Mouse (Mus musculus): ENCODE results near the gene Ubl4b. TPM values are rescaled to one million over a fixed set of nuclear protein-coding genes. Genes with fewer than 3 reads are reported as not detected.

Ubl4b gene
- polyA plus RNA-seq, 1 experiment from 2014 or later: 0.14 TPM

DNA sequence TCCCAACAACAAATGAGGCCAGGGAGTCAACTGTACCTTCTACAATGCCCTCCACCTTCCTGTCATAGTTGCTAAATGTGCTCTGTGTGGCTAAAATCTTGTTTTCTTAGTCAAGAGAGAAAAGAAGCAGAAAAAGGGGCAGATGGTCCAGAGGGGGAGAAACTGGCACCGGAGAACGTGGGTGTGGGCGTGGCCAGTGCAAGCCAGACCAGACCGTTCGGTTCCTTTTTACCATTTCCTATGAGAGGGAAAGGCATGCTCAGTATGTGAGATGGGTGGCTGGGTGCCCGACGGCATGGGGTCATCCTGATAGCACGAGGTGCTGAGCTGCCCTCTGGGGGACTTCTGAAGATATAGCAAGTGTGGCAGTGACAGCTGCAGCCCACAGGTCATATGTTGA, 46.2 kb downstream of the Ubl4b start:
- Histone ChIP-seq H3K9me3 (no peaks in the 10 kb centered on the region), H3K4me2 (replicated peaks) (no peak overlapping the region), H3K36me3 (no peaks in the 10 kb centered on the region), H3K27ac (no peak overlapping the region), H3K4me3 (no peak overlapping the region), H3K9ac (no peak overlapping the region), H3K4me1 (peaks cover 28% of the 10 kb centered on the region), H3K27me3 (no peaks in the 10 kb centered on the region)
- ATAC-seq (ENCODE audit: low FRiP score, low read depth): no peak
- 63% methylated on average over 8 of the region's 8 CpGs for WGBS

DNA sequence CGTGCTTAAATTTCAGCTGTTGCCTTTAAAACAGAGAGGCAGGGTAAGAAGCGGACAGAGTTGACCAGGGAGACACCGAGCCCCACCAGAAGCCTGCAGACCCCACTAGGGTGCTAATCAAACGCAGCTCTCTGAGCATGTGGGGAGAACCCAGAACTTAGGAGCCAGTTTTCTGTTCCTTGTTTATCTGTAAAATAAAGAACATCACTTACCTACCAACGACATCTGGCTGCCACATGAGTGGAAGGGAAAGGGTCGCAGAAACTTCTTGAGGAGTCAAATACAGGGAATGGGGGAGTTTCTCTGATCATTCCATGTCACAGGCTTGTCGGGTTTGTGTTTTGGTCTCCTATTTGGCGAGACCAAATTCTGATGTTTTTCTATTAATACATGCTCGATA, 46.9 kb downstream of the Ubl4b start:
- H3K27ac ChIP-seq: no peak overlapping the region
- no peak overlapping the region for H3K9ac ChIP-seq
- no peak for ATAC-seq (ENCODE audit: low FRiP score, low read depth)
- H3K27me3 ChIP-seq: no peaks in the 10 kb centered on the region
- WGBS: 38% methylated on average over 9 of the region's 9 CpGs
- no peak overlapping the region for H3K4me3 ChIP-seq
- H3K36me3 ChIP-seq: no peaks in the 10 kb centered on the region
- H3K4me1 ChIP-seq: peaks cover 28% of the 10 kb centered on the region
- no peak overlapping the region for H3K4me2 ChIP-seq (replicated peaks)
- H3K9me3 ChIP-seq: no peaks in the 10 kb centered on the region

DNA sequence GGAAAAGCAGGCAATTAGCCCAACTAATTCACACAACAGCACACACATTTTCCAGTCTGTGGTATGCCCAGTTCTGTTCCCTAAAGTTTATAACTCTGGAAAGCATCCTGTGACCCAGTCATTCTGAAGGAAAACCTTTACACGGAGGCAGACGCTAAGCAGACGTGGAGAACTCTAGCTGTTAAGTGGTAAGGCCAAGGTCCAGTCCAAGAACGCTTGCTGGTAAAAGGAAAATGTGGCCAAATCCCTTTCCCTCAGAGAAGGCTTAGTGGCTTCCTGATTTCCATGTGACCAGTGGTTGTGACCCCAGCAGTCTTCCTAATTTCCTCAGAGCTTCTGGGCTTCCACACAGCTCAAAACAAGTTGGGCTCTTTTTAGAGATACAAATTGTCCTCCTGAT, 48.3 kb downstream of the Ubl4b start:
- no peaks in the 10 kb centered on the region for H3K36me3 ChIP-seq
- H3K4me2 ChIP-seq (replicated peaks): no peak overlapping the region
- H3K4me3 ChIP-seq: no peak overlapping the region
- ATAC-seq (ENCODE audit: low FRiP score, low read depth): no peak
- no peak overlapping the region for H3K9ac ChIP-seq
- peaks cover 28% of the 10 kb centered on the region for H3K4me1 ChIP-seq
- no peak overlapping the region for H3K27ac ChIP-seq
- H3K9me3 ChIP-seq: no peaks in the 10 kb centered on the region
- no peaks in the 10 kb centered on the region for H3K27me3 ChIP-seq
- WGBS: 52% methylated on average over 4 of the region's 4 CpGs

DNA sequence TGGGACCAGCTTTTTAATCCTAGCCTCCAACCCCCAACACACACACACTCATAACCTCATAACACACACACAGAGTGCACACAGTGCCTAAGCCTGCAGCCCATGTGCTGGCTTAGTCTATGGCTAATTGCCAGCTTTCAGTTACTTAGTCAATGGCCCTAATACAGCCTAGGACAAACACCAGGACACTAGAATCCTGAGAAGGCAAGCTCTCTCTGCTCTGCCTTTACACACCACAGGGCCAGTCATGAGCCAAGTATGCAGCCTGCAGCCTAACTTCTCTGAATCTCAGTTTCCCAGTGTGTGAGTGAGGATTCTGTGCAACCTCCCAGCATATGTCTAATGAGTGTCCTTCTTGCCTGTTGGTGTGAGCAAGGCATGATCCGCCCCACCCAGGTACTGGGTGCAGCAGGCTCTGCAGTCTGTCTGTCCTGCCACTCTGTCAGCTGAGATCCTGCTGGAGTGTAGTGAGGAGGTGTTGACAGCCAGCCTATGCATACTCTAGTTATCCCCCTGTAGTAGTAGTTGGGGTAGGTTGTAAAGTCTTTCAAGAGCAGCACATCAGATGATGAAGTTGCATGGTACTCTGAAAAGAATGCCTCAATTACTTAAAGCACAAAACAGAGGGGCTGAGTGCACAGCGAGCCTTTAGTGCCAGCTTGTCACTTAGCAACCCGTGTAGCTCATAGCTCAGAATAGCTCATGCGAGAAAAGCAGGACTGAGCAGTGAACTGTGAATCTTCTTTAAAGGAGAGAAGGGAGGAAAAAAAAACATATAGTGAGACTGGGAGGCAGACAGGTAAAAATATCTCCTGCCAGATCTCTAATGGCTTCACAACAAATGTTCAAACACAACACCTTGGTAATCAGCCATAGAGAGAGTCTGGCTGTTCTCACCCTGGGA, 49.2 kb downstream of the Ubl4b start:
- H3K9me3 ChIP-seq: no peaks in the 10 kb centered on the region
- no peak overlapping the region for H3K27ac ChIP-seq
- WGBS: 68% methylated on average over 4 of the region's 4 CpGs
- H3K36me3 ChIP-seq: peaks cover 3% of the 10 kb centered on the region
- H3K4me2 ChIP-seq (replicated peaks): no peak overlapping the region
- H3K9ac ChIP-seq: no peak overlapping the region
- no peak overlapping the region for H3K4me3 ChIP-seq
- no peak for ATAC-seq (ENCODE audit: low FRiP score, low read depth)
- H3K27me3 ChIP-seq: no peaks in the 10 kb centered on the region
- peaks cover 28% of the 10 kb centered on the region for H3K4me1 ChIP-seq

DNA sequence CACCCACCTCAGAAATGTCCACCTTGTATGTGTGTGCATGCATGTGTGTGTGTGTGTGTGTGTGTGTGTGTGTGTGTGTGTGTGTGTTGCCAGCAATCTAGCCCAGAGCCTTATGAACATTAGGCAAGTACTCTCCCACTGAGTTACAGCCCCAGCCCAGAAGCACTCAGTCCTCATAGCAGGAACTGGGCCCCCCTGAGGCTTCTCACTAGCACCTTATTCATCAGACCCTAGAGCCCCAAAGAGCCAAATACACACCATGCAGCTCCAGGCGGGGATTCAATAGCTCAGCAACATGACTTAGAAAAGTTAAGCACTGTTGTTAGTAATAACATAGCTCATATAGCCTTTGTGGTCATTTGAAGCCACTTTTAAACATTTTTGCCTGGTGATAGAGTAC, 50.3 kb downstream of the Ubl4b start:
- Histone ChIP-seq H3K27ac (no peak overlapping the region), H3K36me3 (peaks cover 15% of the 10 kb centered on the region), H3K27me3 (no peaks in the 10 kb centered on the region), H3K4me1 (peaks cover 28% of the 10 kb centered on the region), H3K9me3 (peaks cover 11% of the 10 kb centered on the region), H3K4me3 (no peak overlapping the region), H3K9ac (no peak overlapping the region), H3K4me2 (replicated peaks) (no peak overlapping the region)
- ATAC-seq (ENCODE audit: low FRiP score, low read depth): no peak
- 66% methylated on average over 1 of the region's 1 CpGs for WGBS

DNA sequence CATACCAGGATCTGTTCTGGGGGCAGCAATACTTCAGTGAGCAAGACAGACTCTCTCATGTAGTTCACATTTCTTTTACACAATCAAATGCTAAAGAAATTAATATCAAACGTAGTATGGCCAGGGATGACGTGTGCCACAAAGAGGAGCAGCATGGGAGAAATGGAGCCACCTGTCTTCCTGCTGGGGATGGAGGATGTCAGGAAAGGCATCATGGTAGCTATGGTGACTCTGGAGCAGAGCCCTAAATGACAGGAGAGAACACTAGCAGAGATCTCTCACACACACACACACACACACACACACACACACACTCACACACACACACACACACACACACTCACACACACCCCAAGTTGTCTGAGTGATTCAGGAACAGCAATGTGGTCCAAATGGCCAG, 51.2 kb downstream of the Ubl4b start:
- Histone ChIP-seq H3K9ac (no peak overlapping the region), H3K4me1 (peaks cover 26% of the 10 kb centered on the region), H3K4me3 (no peak overlapping the region), H3K27ac (no peak overlapping the region), H3K4me2 (replicated peaks) (no peak overlapping the region), H3K9me3 (peaks cover 15% of the 10 kb centered on the region), H3K27me3 (no peaks in the 10 kb centered on the region), H3K36me3 (peaks cover 21% of the 10 kb centered on the region)
- 80% methylated on average over 2 of the region's 2 CpGs for WGBS
- no peak for ATAC-seq (ENCODE audit: low FRiP score, low read depth)

Other genes starting within 250 kb of the Ubl4b start
- gene Rbm15, start 221.4 kb downstream of the Ubl4b start, polyA plus RNA-seq (2015; fragmentation: Nextera tagmentation; extraction: Ambion mirVana): 16.5 and 16.8 TPM in 2 replicates
- 0.18 and 0.36 TPM in 2 replicates for gene Kcnc4, start 95.5 kb downstream of the Ubl4b start, polyA plus RNA-seq (2015; fragmentation: Nextera tagmentation; extraction: Ambion mirVana)
- 5.3 and 5.9 TPM in 2 replicates for gene Slc6a17, start 37.1 kb downstream of the Ubl4b start, polyA plus RNA-seq (2015; fragmentation: Nextera tagmentation; extraction: Ambion mirVana)
- 11.5 and 13.7 TPM in 2 replicates for gene Alx3, start 40.0 kb upstream of the Ubl4b start, polyA plus RNA-seq (2015; fragmentation: Nextera tagmentation; extraction: Ambion mirVana)
- gene Gm10961, start 76.2 kb upstream of the Ubl4b start, polyA plus RNA-seq (2015; fragmentation: Nextera tagmentation; extraction: Ambion mirVana): not detected in 2 replicates
- gene Strip1, start 76.6 kb upstream of the Ubl4b start, polyA plus RNA-seq (2015; fragmentation: Nextera tagmentation; extraction: Ambion mirVana): 62.5 and 68.4 TPM in 2 replicates
- gene Ahcyl1, start 141.5 kb upstream of the Ubl4b start, polyA plus RNA-seq (2015; fragmentation: Nextera tagmentation; extraction: Ambion mirVana): 83.6 and 86.4 TPM in 2 replicates
- gene Csf1, start 205.4 kb upstream of the Ubl4b start, polyA plus RNA-seq (2015; fragmentation: Nextera tagmentation; extraction: Ambion mirVana): 8.8 and 10.2 TPM in 2 replicates

Measured in limb, embryonic 13.5 days (tissue).